Mouse (Mus musculus) midbrain, embryonic 12.5 days (tissue): Measurements from ENCODE around the gene C4bp. TPM values are rescaled to one million over a fixed set of nuclear protein-coding genes. Genes with fewer than 3 reads are reported as not detected.

Experiments
- ATAC-seq: fragments of 200-750 bp; cut with Nextera tagmentation; 2 replicates; pipeline ENCODE4 v1.8.0; 2017; ENCODE audit warnings: low read depth, moderate TSS enrichment, moderate library complexity; ENCODE audit not compliant: low FRiP score
- H3K27ac ChIP-seq: fragments of 300-500 bp; sonication (generic); replicated peaks from 2 replicates; pipeline ENCODE4 v1.5.1; 2016; ENCODE audit warnings: mild to moderate bottlenecking
- H3K27me3 ChIP-seq: fragments of 300-500 bp; sonication (generic); 2 replicates; pipeline ENCODE4 v1.6.1; 2016; ENCODE audit warnings: mild to moderate bottlenecking
- H3K36me3 ChIP-seq: fragments of 300-500 bp; sonication (generic); 2 replicates; pipeline ENCODE4 v1.6.1; 2016
- H3K4me1 ChIP-seq: fragments of 300-500 bp; sonication (generic); 2 replicates; pipeline ENCODE4 v1.6.1; 2016
- H3K4me2 ChIP-seq: fragments of 300-500 bp; sonication (generic); replicated peaks from 2 replicates; pipeline ENCODE4 v1.6.1; 2016; ENCODE audit warnings: mild to moderate bottlenecking, moderate library complexity
- H3K4me3 ChIP-seq: fragments of 300-500 bp; sonication (generic); 2 replicates; pipeline ENCODE4 v1.5.1; 2016; ENCODE audit warnings: mild to moderate bottlenecking
- H3K9ac ChIP-seq: fragments of 300-500 bp; sonication (generic); replicated peaks from 2 replicates; pipeline ENCODE4 v1.6.1; 2016; ENCODE audit warnings: mild to moderate bottlenecking, moderate library complexity
- H3K9me3 ChIP-seq: fragments of 300-500 bp; sonication (generic); 2 replicates; pipeline ENCODE4 v1.6.1; 2016; ENCODE audit warnings: mild to moderate bottlenecking
- WGBS: fragments of 180-500 bp; shearing (Covaris S2); methylation state at CpG from one replicate; pipeline ENCODE4 v1.1.7; 2016; 5-methylcytosine and 5-hydroxymethylcytosine counted together
- polyA plus RNA-seq: library from polyadenylated mRNA; unstranded; fragments of >200 nt; fragmentation: Nextera tagmentation; extraction: Ambion mirVana; gene quantifications from 2 replicates; pipeline ENCODE4 v1.2.1, GENCODE M21; 2016

Gene C4bp
- polyA plus RNA-seq, 1 experiment from 2014 or later, result not detected

DNA sequence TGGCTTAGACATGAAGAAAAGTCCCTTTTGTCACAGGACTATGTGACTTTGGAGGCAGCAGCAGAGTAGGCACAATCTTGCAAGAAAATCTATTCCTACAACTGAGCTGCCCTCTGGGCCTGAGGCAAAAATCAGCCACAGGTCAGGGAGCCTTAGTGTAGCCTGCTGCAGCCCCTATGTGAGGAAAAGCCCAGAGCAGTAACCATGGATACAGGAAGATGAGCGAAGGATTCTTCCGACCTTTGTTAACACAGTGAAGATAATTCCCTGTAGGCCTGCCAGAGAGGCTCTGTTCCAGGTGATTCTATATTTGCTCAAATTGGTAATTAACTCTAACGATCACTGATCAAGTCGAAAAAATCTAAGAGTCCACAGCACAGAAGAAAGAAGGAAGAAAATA lies 17.3 kb downstream of the C4bp start:
- no peaks in the 10 kb centered on the region for H3K4me1 ChIP-seq
- H3K9me3 ChIP-seq, result no peaks in the 10 kb centered on the region
- no peak for ATAC-seq
- no peak overlapping the region for H3K9ac ChIP-seq
- WGBS, result 43% methylated on average over 4 of the region's 4 CpGs
- no peak overlapping the region for H3K4me2 ChIP-seq
- H3K27ac ChIP-seq, result no peak overlapping the region
- H3K4me3 ChIP-seq, result no peak overlapping the region
- H3K27me3 ChIP-seq, result no peaks in the 10 kb centered on the region
- no peaks in the 10 kb centered on the region for H3K36me3 ChIP-seq

DNA sequence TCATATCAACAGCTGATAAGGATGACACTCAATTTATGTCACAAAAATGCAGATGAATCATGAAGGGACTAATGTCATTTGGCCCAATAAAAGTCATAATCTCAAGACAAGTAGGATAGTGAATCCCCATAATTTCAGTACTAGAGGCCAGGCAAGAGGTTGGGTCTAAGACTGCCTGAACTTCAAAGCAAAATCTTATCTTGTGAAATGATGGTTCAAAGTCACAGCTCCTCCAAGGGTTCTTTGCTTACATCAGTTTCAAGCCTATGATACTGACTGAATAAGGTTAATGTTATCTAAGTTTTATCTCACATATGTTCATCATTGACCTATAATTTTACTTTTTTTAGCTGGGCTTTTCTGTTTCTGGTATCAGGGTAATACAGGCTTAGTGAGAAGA lies 20.5 kb downstream of the C4bp start:
- no peak overlapping the region for H3K9ac ChIP-seq
- no peaks in the 10 kb centered on the region for H3K4me1 ChIP-seq
- H3K4me3 ChIP-seq, result no peak overlapping the region
- ATAC-seq, result no peak
- no peaks in the 10 kb centered on the region for H3K9me3 ChIP-seq
- no peak overlapping the region for H3K4me2 ChIP-seq
- H3K27me3 ChIP-seq, result no peaks in the 10 kb centered on the region
- no peak overlapping the region for H3K27ac ChIP-seq
- H3K36me3 ChIP-seq, result no peaks in the 10 kb centered on the region

DNA sequence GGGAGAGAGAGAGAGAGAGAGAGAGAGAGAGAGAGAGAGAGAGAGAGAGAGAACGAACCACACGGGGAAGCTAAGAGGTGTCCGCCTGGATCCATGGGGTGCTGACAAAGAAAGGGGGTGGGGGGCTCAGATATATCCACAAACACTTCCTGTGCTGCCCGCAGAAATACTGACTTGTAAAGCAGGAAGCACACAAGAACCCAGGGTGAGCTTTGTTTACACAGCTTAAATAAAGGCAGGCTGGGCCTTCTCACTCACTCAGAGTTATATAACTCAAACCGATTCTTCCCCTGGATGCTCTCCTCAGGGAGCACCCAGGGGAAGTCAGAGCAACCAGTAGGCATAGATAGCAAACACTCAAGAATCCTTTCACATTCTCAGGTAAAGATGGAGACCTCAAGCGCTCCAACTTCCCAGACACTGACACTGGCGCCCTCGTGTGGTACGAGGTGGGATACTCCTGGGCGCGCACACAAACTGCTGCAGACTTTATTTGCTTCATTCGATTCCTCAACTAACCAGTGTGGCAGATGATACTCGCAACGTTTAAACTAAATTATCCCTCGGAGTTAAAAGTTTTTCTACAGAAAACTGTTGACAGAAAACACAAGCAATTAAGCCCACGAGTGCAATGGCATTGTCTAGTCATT lies 27.5 kb downstream of the C4bp start:
- H3K4me2 ChIP-seq, result no peak overlapping the region
- no peak overlapping the region for H3K9ac ChIP-seq
- no peak overlapping the region for H3K27ac ChIP-seq
- H3K4me3 ChIP-seq, result no peak overlapping the region
- no peaks in the 10 kb centered on the region for H3K4me1 ChIP-seq
- ATAC-seq, result peak; percentile 49; the same call in 1 of the 2 replicates
- H3K27me3 ChIP-seq, result no peaks in the 10 kb centered on the region
- no peaks in the 10 kb centered on the region for H3K9me3 ChIP-seq
- WGBS, result 32% methylated on average over 16 of the region's 16 CpGs
- no peaks in the 10 kb centered on the region for H3K36me3 ChIP-seq

DNA sequence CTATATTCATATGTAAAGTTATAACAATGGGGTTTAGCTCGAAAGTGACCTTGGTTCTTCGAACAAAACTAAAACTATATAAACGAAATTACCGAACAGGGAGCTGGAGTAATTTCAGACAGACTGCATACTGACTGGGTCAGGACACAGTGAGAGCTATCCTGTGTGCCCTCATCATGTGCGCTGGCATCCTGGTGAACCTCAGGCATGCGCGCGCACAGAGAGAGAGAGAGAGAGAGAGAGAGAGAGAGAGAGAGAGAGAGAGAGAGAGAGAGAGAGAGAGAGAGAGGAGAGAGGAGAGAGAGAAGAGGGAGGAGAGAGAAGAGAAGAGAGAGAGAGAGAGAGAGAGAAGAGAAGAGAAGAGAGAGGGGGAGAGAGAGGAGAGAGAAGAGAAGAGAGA lies 28.1 kb downstream of the C4bp start:
- H3K27me3 ChIP-seq, result no peaks in the 10 kb centered on the region
- 90% methylated on average over 8 of the region's 8 CpGs for WGBS

DNA sequence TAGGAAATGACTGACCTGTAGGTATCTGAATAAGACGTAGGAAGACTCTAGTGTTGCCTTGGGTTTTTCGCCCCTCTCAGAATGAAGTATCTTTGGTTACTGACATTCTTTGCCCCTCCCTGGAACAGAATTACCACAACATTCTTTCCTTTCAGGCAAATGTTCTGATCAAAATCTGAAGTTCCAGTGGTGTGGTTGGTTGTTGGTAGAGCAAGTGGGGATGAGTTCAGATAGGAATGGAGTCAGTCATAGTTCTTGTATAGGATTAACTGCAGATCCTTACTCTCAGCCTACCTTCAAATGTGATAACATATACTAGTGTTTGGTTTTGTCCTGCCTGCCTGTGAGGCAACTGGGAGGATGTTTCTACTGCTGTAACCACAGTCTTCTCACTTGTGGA lies 31.9 kb downstream of the C4bp start, which contains the start of gene Zp3r:
TSS of gene Zp3r (minus strand) at position 101 of the 400 bp plus-strand sequence.
- H3K9me3 ChIP-seq, result no peaks in the 10 kb centered on the region
- no peaks in the 10 kb centered on the region for H3K4me1 ChIP-seq
- no peak for ATAC-seq
- H3K4me3 ChIP-seq, result no peak within 1 kb of the TSS
- no peak within 1 kb of the TSS for H3K4me2 ChIP-seq
- no peaks in the 10 kb centered on the region for H3K36me3 ChIP-seq
- WGBS, result 93% methylated on average over 2 of the region's 2 CpGs
- H3K27me3 ChIP-seq, result no peaks in the 10 kb centered on the region
- H3K9ac ChIP-seq, result no peak within 1 kb of the TSS
- no peak within 1 kb of the TSS for H3K27ac ChIP-seq

More for the DNA sequence above, 28.1 kb downstream of the C4bp start:
- no peak for ATAC-seq
- Histone ChIP-seq H3K4me1 (no peaks in the 10 kb centered on the region), H3K9ac (no peak overlapping the region), H3K36me3 (no peaks in the 10 kb centered on the region), H3K4me2 (no peak overlapping the region), H3K27ac (no peak overlapping the region), H3K9me3 (no peaks in the 10 kb centered on the region), H3K4me3 (no peak overlapping the region)

DNA sequence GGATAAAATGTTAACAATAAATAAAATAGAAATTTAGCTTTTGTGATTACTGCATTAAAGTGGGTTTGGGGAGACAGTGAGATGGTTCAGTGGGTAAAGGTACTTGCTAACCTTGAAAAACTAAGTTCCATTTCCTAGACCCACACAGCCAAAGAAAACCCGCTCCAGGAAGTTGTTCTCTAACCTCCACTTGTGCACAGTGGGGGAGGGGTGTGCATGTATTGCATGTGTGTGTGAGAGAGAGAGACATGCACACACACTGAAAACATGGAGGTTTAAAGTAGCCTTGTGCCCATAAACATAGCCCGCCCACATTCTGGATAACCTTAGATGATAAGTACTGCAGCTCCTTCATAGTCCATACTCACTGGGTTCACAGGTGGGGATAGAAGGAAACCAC lies 65.1 kb downstream of the C4bp start:
- Histone ChIP-seq H3K4me1 (no peaks in the 10 kb centered on the region), H3K4me2 (no peak overlapping the region), H3K9ac (no peak overlapping the region), H3K4me3 (no peak overlapping the region), H3K9me3 (no peaks in the 10 kb centered on the region), H3K27me3 (no peaks in the 10 kb centered on the region), H3K27ac (no peak overlapping the region), H3K36me3 (no peaks in the 10 kb centered on the region)
- WGBS, result 94% methylated on average over 2 of the region's 2 CpGs
- no peak for ATAC-seq

DNA sequence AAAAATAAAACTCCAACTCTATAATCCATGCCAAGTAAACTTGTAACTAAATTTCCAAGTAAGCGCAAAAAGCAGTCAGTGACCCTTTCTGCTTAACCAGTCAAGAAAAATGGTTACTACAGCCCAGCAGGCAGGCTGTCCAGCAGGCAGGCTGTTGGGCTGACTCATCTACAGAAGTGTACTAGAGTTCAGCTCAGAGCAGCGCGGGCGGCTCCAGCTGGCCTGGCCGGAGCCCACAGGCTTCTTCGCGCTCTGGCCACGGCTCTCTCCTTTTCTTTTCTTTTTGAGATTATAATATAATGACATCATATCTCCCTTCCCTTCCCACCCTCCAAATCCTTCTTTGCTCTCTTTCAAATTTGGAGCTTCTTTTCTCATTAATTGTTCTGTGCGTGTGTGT lies 72.8 kb downstream of the C4bp start:
- 84% methylated on average over 9 of the region's 9 CpGs for WGBS
- Histone ChIP-seq H3K4me3 (no peak overlapping the region), H3K27ac (no peak overlapping the region), H3K36me3 (no peaks in the 10 kb centered on the region), H3K4me1 (no peaks in the 10 kb centered on the region), H3K4me2 (no peak overlapping the region), H3K27me3 (no peaks in the 10 kb centered on the region), H3K9me3 (no peaks in the 10 kb centered on the region), H3K9ac (no peak overlapping the region)
- ATAC-seq, result no peak

Other genes starting within 250 kb of the C4bp start
- gene Cd55b, start 238.6 kb downstream of the C4bp start, polyA plus RNA-seq, result not detected in 2 replicates
- 2.5 and 3.2 TPM in 2 replicates for gene Cd55, start 198.9 kb downstream of the C4bp start, polyA plus RNA-seq
- gene Zp3r, start 32.0 kb downstream of the C4bp start, polyA plus RNA-seq, result not detected in 2 replicates
- not detected in 2 replicates for gene Gm29427, start 54.2 kb upstream of the C4bp start, polyA plus RNA-seq
- 22.2 and 22.4 TPM in 2 replicates for gene Yod1, start 55.7 kb upstream of the C4bp start, polyA plus RNA-seq
- gene Pfkfb2, start 67.6 kb upstream of the C4bp start, polyA plus RNA-seq, result 15.6 and 16.1 TPM in 2 replicates
- 0.54 and 0.56 TPM in 2 replicates for gene AA986860, start 70.3 kb upstream of the C4bp start, polyA plus RNA-seq
- not detected in 2 replicates for gene Fcamr, start 139.3 kb upstream of the C4bp start, polyA plus RNA-seq
- not detected in 2 replicates for gene Pigr, start 165.1 kb upstream of the C4bp start, polyA plus RNA-seq
- gene Fcmr, start 204.0 kb upstream of the C4bp start, polyA plus RNA-seq, result 0.48 TPM in 1 of 2 replicates, not detected in the other
- gene Il24, start 225.8 kb upstream of the C4bp start, polyA plus RNA-seq, result not detected in 2 replicates
- not detected in 2 replicates for gene Il20, start 249.8 kb upstream of the C4bp start, polyA plus RNA-seq